Mouse (Mus musculus): ENCODE results near the gene 9530068E07Rik. TPM values are rescaled to one million over a fixed set of nuclear protein-coding genes. Genes with fewer than 3 reads are reported as not detected.
"Not testable (repeated sequence)": the region's sequence is repeated elsewhere in the genome, so short reads cannot be mapped to it uniquely, and the experiment has no call there.

Gene 9530068E07Rik
- total RNA-seq, 2 experiments from 2014 or later, result 75.4 to 81.3 TPM

GRCm38 (mm10) chr11:52370135-52370452, 26.1 kb upstream of the 9530068E07Rik start:
- DNase-seq, result no peak
- intact Hi-C loops (cut with DNase I), result no loop called here

GRCm38 (mm10) chr11:52370538-52370937, 25.7 kb upstream of the 9530068E07Rik start:
- intact Hi-C loops (cut with DNase I), result no loop called here
- DNase-seq, result peak in 1 of 2 experiments; percentile 53

GRCm38 (mm10) chr11:52373841-52374240, 22.4 kb upstream of the 9530068E07Rik start:
- intact Hi-C loops (cut with DNase I), result loop anchor here (1.0 to 2.0 kb wide), 2 partner anchors 13 to 23 kb away; partner anchors contain the start of gene Vdac1
- no peak for DNase-seq

GRCm38 (mm10) chr11:52374340-52374739, 21.9 kb upstream of the 9530068E07Rik start:
- DNase-seq, result peak; percentile 72 to 74
- intact Hi-C loops (cut with DNase I), result loop anchor here (1.0 to 2.0 kb wide), 2 partner anchors 14 to 23 kb away; partner anchors contain the start of gene Vdac1

GRCm38 (mm10) chr11:52377579-52377978, 18.6 kb upstream of the 9530068E07Rik start:
- intact Hi-C loops (cut with DNase I), result no loop called here
- DNase-seq, result peak; percentile 41 to 56

GRCm38 (mm10) chr11:52379241-52379640, 17.0 kb upstream of the 9530068E07Rik start:
- intact Hi-C loops (cut with DNase I), result no loop called here
- DNase-seq, result no peak

- DNase-seq, result no peak
- intact Hi-C loops (cut with DNase I), result no loop called here
Measured at GRCm38 (mm10) chr11:52383741-52384140, 12.5 kb upstream of the 9530068E07Rik start.

- no peak for DNase-seq
- intact Hi-C loops (cut with DNase I), result no loop called here
Measured at GRCm38 (mm10) chr11:52384667-52385066, 11.6 kb upstream of the 9530068E07Rik start.

GRCm38 (mm10) chr11:52386892-52387291, 9.3 kb upstream of the 9530068E07Rik start:
- intact Hi-C loops (cut with DNase I), result no loop called here
- DNase-seq, result no peak

- no peak for DNase-seq
- intact Hi-C loops (cut with DNase I), result no loop called here
Measured at GRCm38 (mm10) chr11:52388150-52388549, 8.1 kb upstream of the 9530068E07Rik start.

GRCm38 (mm10) chr11:52388979-52389378, 7.2 kb upstream of the 9530068E07Rik start:
- DNase-seq; intact Hi-C loops (cut with DNase I): not testable (repeated sequence)

GRCm38 (mm10) chr11:52389933-52390332, 6.3 kb upstream of the 9530068E07Rik start:
- intact Hi-C loops (cut with DNase I), result no loop called here
- DNase-seq, result no peak

- DNase-seq, result no peak
- intact Hi-C loops (cut with DNase I), result no loop called here
Measured at GRCm38 (mm10) chr11:52394494-52394893, 1.7 kb upstream of the 9530068E07Rik start.

- no peak for DNase-seq
- intact Hi-C loops (cut with DNase I), result no loop called here
Measured at GRCm38 (mm10) chr11:52395343-52395742, 885 bp upstream of the 9530068E07Rik start.

GRCm38 (mm10) chr11:52396597-52397188, 465 bp downstream of the 9530068E07Rik start:
- intact Hi-C loops (cut with DNase I), result no loop called here
- DNase-seq, result no peak

GRCm38 (mm10) chr11:52397385-52397987, 1.3 kb downstream of the 9530068E07Rik start:
- intact Hi-C loops (cut with DNase I), result no loop called here
- DNase-seq, result no peak

GRCm38 (mm10) chr11:52401476-52401875, 5.2 kb downstream of the 9530068E07Rik start:
- no peak for DNase-seq
- intact Hi-C loops (cut with DNase I), result no loop called here

- intact Hi-C loops (cut with DNase I), result no loop called here
Measured at GRCm38 (mm10) chr11:52402566-52402965, 6.3 kb downstream of the 9530068E07Rik start.

GRCm38 (mm10) chr11:52404209-52404608, 8.0 kb downstream of the 9530068E07Rik start:
- DNase-seq, result no peak
- intact Hi-C loops (cut with DNase I), result no loop called here

More at GRCm38 (mm10) chr11:52402566-52402965, 6.3 kb downstream of the 9530068E07Rik start:
- DNase-seq, result no peak

- DNase-seq, result no peak
- intact Hi-C loops (cut with DNase I), result no loop called here
Measured at GRCm38 (mm10) chr11:52405196-52405688, 9.0 kb downstream of the 9530068E07Rik start.

- intact Hi-C loops (cut with DNase I), result no loop called here
- DNase-seq, result no peak
Measured at GRCm38 (mm10) chr11:52409316-52409715, 13.1 kb downstream of the 9530068E07Rik start.

- intact Hi-C loops (cut with DNase I), result no loop called here
- DNase-seq, result no peak
Measured at GRCm38 (mm10) chr11:52418358-52418757, 22.1 kb downstream of the 9530068E07Rik start.

Data from heart, postnatal 36 days (tissue).